Mouse (Mus musculus) bone marrow macrophage, adult 2 months (primary cell): ENCODE data around the gene B3gntl1. TPM values are rescaled to one million over a fixed set of nuclear protein-coding genes. Genes with fewer than 3 reads are reported as not detected.

Experiments used
- H3K27ac ChIP-seq: 2 replicates; pipeline ENCODE4 v1.5.1; 2012; ENCODE audit warnings: low read depth, low read length; ENCODE audit not compliant: insufficient read depth
- H3K4me1 ChIP-seq: 2 replicates; pipeline ENCODE4 v1.6.1; 2012; ENCODE audit warnings: low read length; ENCODE audit not compliant: control insufficient read depth, insufficient read depth
- H3K4me3 ChIP-seq: 2 replicates; pipeline ENCODE4 v1.5.1; 2012; ENCODE audit warnings: mild to moderate bottlenecking, low read length, moderate library complexity; ENCODE audit not compliant: insufficient read depth
- CTCF ChIP-seq: IDR thresholded peaks from 2 replicates; pipeline ENCODE4 v1.5.1; 2012; ENCODE audit warnings: low read depth, mild to moderate bottlenecking, low read length, moderate library complexity
- POLR2A ChIP-seq: IDR thresholded peaks from 2 replicates; pipeline ENCODE4 v1.6.1; 2012; ENCODE audit warnings: mild to moderate bottlenecking, low read depth, low read length, borderline replicate concordance
- polyA plus RNA-seq: library from polyadenylated mRNA; stranded (reverse); fragments of >200 nt; gene quantifications from 2 replicates; pipeline ENCODE4 v1.2.4, GENCODE M21; 2012; ENCODE audit not compliant: missing spikeins, insufficient read depth, insufficient read length

The B3gntl1 gene
- polyA plus RNA-seq, 1 experiment: 5.5 TPM

- Histone ChIP-seq H3K4me1 (peaks cover 37% of the 10 kb centered on the region), H3K4me3 (peak overlapping the region; percentile 92), H3K27ac (peak overlapping the region; percentile 80)
- no peak for TF ChIP-seq POLR2A
- TF ChIP-seq CTCF: no peak
These were observed 30.8 kb upstream of the B3gntl1 start for GRCm38 (mm10) chr11:121703619-121704215.

DNA sequence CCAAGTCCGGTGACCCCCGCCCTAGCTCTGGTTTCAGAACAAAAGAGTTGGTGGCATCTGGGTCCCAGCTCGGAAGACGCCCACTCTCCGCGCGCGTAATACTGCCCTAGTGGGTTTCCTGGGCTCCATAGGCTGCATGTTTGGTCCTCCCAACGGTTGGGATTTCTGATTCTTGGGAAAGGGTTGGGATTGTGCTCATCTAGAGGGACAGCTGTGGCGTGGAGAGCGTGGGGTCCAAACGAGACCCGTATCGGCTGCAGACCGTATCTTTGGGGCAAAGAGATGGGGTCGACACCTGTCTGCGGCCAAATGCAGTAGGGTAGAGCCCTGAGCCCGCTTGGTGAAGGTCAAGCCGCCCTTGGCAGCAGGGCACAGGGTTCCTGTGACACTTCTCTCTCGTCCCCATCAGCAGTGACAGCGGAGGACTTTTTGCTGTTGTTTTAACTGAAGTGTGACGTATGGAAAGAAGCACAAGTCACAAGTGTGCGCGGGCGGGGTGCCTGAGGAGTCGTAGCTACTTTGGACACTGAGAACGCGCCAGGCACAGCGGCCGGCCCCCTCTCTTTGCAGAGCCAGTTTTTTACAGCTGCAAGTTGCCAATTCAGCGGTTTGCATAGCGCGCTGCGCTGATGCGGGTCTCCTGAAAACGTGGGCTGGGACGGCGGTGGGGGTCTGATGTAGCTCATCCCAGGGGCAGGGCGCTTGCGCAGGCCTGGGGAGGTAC, 30.1 kb upstream of the B3gntl1 start:
- Histone ChIP-seq H3K4me1 (peaks cover 35% of the 10 kb centered on the region), H3K27ac (peak overlapping the region; percentile 80), H3K4me3 (peak overlapping the region; percentile 92)
- TF ChIP-seq CTCF: no peak
- no peak for TF ChIP-seq POLR2A

GRCm38 (mm10) chr11:121702111-121702894, 29.4 kb upstream of the B3gntl1 start:
- TF ChIP-seq CTCF (no peak), POLR2A (no peak; the same call in 1 of the 2 replicates)
- peak overlapping the region; percentile 92 for H3K4me3 ChIP-seq
- peak overlapping the region; percentile 80 for H3K27ac ChIP-seq
- peaks cover 35% of the 10 kb centered on the region for H3K4me1 ChIP-seq

DNA sequence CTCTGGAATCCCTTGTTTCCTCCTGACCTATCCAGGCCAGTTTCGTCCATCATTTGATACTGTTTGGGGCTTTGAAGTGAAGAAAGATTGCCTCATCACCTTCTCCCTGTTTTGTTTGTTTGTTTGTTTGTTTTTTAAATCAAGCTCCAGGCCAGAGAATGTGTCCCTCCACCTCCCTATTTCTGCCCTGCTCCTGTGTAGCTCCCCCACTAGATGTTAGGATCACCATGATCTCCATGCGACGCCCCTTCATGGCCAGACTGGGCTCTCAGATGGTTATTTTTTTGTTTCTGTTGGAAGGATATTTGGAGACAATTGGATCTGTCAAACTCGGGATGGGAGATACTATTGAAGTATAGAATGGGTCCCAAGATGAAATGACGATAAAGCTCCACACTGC, 28.3 kb upstream of the B3gntl1 start, which contains the start of gene Metrnl:
Gene Metrnl (plus strand): TSS at position 301 of the 400 bp plus-strand sequence.
- TF ChIP-seq POLR2A: no peak
- TF ChIP-seq CTCF: no peak
- Histone ChIP-seq H3K4me1 (peaks cover 38% of the 10 kb centered on the region), H3K27ac (peak within 1 kb of the TSS; percentile 80), H3K4me3 (peak within 1 kb of the TSS; percentile 92)

DNA sequence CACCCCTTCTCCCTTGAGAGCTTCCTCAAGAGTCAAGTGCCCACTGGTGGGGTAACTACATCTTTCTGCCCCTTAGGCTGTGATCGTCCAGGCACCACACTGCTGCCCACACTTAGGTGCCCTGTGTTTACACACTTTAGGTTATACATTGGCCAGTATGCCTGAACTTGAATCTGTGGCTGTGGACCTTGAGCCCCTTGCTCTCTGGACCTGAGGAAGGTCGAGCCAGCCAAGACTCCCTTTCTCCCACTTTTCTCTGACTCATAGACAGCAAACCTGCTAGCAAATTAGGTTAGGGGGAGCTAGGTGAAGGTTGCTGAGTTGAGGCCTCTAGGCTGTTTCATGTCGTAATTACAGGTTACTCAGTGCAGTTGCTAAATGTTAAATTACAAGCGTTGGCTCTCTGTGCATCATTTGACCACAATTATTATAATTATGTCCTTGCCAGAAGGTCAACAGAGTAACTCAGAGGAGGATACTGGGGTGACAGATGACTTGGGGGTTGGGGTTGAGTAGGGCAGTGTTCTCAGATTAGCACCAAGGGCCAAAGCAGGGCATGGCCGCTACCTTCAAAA, 25.5 kb upstream of the B3gntl1 start:
- H3K27ac ChIP-seq: no peak overlapping the region
- peaks cover 39% of the 10 kb centered on the region for H3K4me1 ChIP-seq
- no peak for TF ChIP-seq POLR2A
- TF ChIP-seq CTCF: no peak
- H3K4me3 ChIP-seq: no peak overlapping the region

GRCm38 (mm10) chr11:121697271-121697670, 24.3 kb upstream of the B3gntl1 start:
- Histone ChIP-seq H3K4me3 (no peak overlapping the region), H3K27ac (no peak overlapping the region)
- no peak for TF ChIP-seq POLR2A
- no peak for TF ChIP-seq CTCF

GRCm38 (mm10) chr11:121695304-121696064, 22.5 kb upstream of the B3gntl1 start:
- Histone ChIP-seq H3K27ac (no peak overlapping the region), H3K4me1 (peaks cover 33% of the 10 kb centered on the region), H3K4me3 (no peak overlapping the region)
- TF ChIP-seq CTCF: no peak
- no peak for TF ChIP-seq POLR2A

More at GRCm38 (mm10) chr11:121697271-121697670, 24.3 kb upstream of the B3gntl1 start:
- H3K4me1 ChIP-seq: peaks cover 39% of the 10 kb centered on the region

DNA sequence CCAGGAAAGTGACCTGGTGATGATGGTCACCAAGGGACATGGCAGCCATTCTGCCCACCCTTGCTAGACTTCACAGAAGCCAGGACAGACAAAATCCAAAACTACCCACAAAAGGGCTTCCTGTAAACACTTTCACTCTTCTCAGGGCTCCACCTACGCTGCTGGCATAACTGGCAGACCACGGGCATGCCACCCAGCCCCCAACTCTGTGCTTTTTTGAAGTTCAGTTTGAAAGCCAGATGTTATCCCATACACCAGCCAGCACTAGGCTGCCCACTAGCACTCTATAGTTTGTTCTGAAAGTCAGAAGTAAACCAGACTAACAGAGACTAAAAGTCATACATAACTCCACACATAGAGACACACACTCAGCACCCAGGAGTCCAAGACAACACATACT, 15.1 kb upstream of the B3gntl1 start:
- Histone ChIP-seq H3K4me1 (peaks cover 30% of the 10 kb centered on the region), H3K27ac (no peak overlapping the region), H3K4me3 (no peak overlapping the region)
- no peak for TF ChIP-seq POLR2A
- no peak for TF ChIP-seq CTCF

DNA sequence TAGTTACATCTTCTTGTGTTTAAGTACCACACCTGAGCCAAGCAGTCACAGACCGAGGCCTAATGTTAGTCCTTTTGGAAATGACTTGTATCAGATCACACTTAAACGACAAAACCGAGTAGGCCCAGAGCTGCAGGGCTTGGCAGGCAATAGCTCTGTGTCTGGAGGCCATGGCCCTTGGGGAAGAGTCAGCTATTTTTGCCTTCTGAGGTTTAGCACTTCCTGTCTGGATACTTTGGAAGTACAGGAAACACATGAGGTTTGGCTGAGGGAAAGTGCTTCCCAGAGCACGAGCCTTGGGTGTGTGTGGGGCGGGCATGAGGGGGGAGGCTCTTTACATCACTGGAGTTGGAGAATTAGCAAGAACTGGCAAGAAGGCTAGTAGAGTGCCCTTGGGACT, 13.7 kb upstream of the B3gntl1 start:
- TF ChIP-seq POLR2A: no peak
- TF ChIP-seq CTCF: no peak
- no peak overlapping the region for H3K4me3 ChIP-seq
- H3K27ac ChIP-seq: peak overlapping the region; percentile 54
- peaks cover 30% of the 10 kb centered on the region for H3K4me1 ChIP-seq
